20 mouse cellular contexts compared by ENCODE assay signal in the genomic region with DNA sequence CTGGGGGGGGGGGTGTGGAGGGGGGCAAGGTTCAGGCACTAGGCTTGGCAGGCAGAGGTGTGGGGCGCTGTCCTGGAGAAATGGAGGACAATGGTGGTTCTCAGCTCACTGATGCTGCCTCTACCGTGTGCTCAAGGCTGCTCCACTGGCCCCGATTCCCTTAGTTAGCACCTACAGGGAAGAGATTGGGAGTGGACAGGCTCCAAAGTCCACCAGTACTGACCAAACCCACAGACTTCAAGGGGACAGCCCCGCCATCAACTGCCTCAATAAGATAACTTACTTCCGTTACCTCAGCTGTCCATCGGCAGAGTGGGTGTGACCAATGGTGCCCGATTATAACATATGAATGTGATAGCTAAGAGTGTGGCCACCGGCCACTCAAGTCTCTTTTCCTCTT.
DNase-seq lines count a peak whose midpoint lies in the region; ATAC-seq lines count a peak whose summit lies in the region.
"Had no signal": no experiment of that assay in that cellular context is flagged by ENCODE, and none has a peak within 500 bp of the region (broad histone marks: within the 10 kb centered on the region; RNA-seq: fewer than 3 reads in every experiment).

No protein-coding gene starts in this region.

- no peak for DNase-seq in neural tube, embryonic 10.5 days (ENCODE audit: extremely low spot score, low spot score)
- no peak for DNase-seq in ovary, postnatal 14 days (ENCODE audit: low spot score)
- no peak for DNase-seq in lung, postnatal 4 days
- DNase-seq: adrenal gland, adult 8-10 months; adrenal gland, postnatal 36 days; B cell, adult 2 months; cerebellum, adult 8-10 months; cerebellum, postnatal 25 days; gastrocnemius, postnatal 36 days; heart, adult 18-20 months; heart, postnatal 10 days had no signal

- no peak overlapping the region for H3K4me2 ChIP-seq in hindbrain, embryonic 13.5 days
- H3K4me2 ChIP-seq in hindbrain, embryonic 12.5 days (replicated peaks) = no peak overlapping the region
- H3K4me2 ChIP-seq in neural tube, embryonic 15.5 days = no peak overlapping the region
- H3K4me2 ChIP-seq in stomach, embryonic 15.5 days = no peak overlapping the region
- H3K4me2 ChIP-seq: embryonic facial prominence, embryonic 12.5 days; forebrain, embryonic 15.5 days had no signal

- H3K9ac ChIP-seq in hindbrain, embryonic 13.5 days = no peak overlapping the region
- no peak overlapping the region for H3K9ac ChIP-seq in hindbrain, embryonic 12.5 days
- H3K9ac ChIP-seq in neural tube, embryonic 15.5 days (replicated peaks) = no peak overlapping the region
- H3K9ac ChIP-seq in stomach, embryonic 15.5 days = no peak overlapping the region
- H3K9ac ChIP-seq: embryonic facial prominence, embryonic 12.5 days; forebrain, embryonic 15.5 days had no signal

- H3K4me3 ChIP-seq in hindbrain, embryonic 13.5 days = no peak overlapping the region
- H3K4me3 ChIP-seq in hindbrain, embryonic 12.5 days = no peak overlapping the region
- H3K4me3 ChIP-seq in neural tube, embryonic 15.5 days (replicated peaks) = no peak overlapping the region
- no peak overlapping the region for H3K4me3 ChIP-seq in stomach, embryonic 15.5 days (replicated peaks)
- H3K4me3 ChIP-seq: embryonic facial prominence, embryonic 12.5 days; forebrain, embryonic 15.5 days; heart, embryonic 10.5 days had no signal

- H3K4me1 ChIP-seq in hindbrain, embryonic 13.5 days (replicated peaks) = peaks cover 23% of the 10 kb centered on the region
- peaks cover 14% of the 10 kb centered on the region; the same call in 1 of the 2 replicates for H3K4me1 ChIP-seq in hindbrain, embryonic 12.5 days
- peaks cover 27% of the 10 kb centered on the region for H3K4me1 ChIP-seq in neural tube, embryonic 15.5 days
- no peaks in the 10 kb centered on the region for H3K4me1 ChIP-seq in stomach, embryonic 15.5 days

- H3K9me3 ChIP-seq in hindbrain, embryonic 13.5 days = no peaks in the 10 kb centered on the region
- H3K9me3 ChIP-seq in hindbrain, embryonic 12.5 days (replicated peaks) = no peaks in the 10 kb centered on the region
- no peaks in the 10 kb centered on the region for H3K9me3 ChIP-seq in neural tube, embryonic 15.5 days (replicated peaks)
- H3K9me3 ChIP-seq in stomach, embryonic 15.5 days = no peaks in the 10 kb centered on the region
- H3K9me3 ChIP-seq: embryonic facial prominence, embryonic 12.5 days; forebrain, embryonic 15.5 days; G1E; heart, embryonic 10.5 days had no signal

- H3K27ac ChIP-seq in hindbrain, embryonic 13.5 days = peak overlapping the region; percentile 35; the same call in 1 of the 2 replicates
- H3K27ac ChIP-seq in hindbrain, embryonic 12.5 days = no peak overlapping the region
- peak overlapping the region; percentile 24; the same call in 1 of the 2 replicates for H3K27ac ChIP-seq in neural tube, embryonic 15.5 days (replicated peaks)
- H3K27ac ChIP-seq in stomach, embryonic 15.5 days = no peak overlapping the region
- H3K27ac ChIP-seq: embryonic facial prominence, embryonic 12.5 days; heart, embryonic 10.5 days had no signal

- ATAC-seq in hindbrain, embryonic 13.5 days (ENCODE audit: low FRiP score) = no peak
- no peak for ATAC-seq in hindbrain, embryonic 12.5 days (ENCODE audit: low FRiP score)
- no peak for ATAC-seq in neural tube, embryonic 15.5 days (ENCODE audit: low FRiP score)
- ATAC-seq in stomach, embryonic 15.5 days (ENCODE audit: insufficient read depth, low FRiP score, low read depth) = peak; percentile 23; the same call in 1 of the 2 replicates
- ATAC-seq: CD4-positive, CD25-positive, alpha-beta regulatory T cell, adult 4 months; forebrain, embryonic 15.5 days had no signal

- WGBS in hindbrain, embryonic 13.5 days = 94% methylated on average over 8 of the region's 8 CpGs
- WGBS in hindbrain, embryonic 12.5 days = 88% methylated on average over 8 of the region's 8 CpGs
- 88% methylated on average over 8 of the region's 8 CpGs for WGBS in neural tube, embryonic 15.5 days
- WGBS in stomach, embryonic 15.5 days = 84% methylated on average over 8 of the region's 8 CpGs

- no peaks in the 10 kb centered on the region for H3K27me3 ChIP-seq in hindbrain, embryonic 13.5 days
- no peaks in the 10 kb centered on the region for H3K27me3 ChIP-seq in hindbrain, embryonic 12.5 days
- no peaks in the 10 kb centered on the region for H3K27me3 ChIP-seq in neural tube, embryonic 15.5 days (replicated peaks)
- H3K27me3 ChIP-seq in stomach, embryonic 15.5 days (replicated peaks) = no peaks in the 10 kb centered on the region
- H3K27me3 ChIP-seq: embryonic facial prominence, embryonic 12.5 days; forebrain, embryonic 15.5 days had no signal

- peaks cover 60% of the 10 kb centered on the region for H3K36me3 ChIP-seq in hindbrain, embryonic 13.5 days
- H3K36me3 ChIP-seq in hindbrain, embryonic 12.5 days = peaks cover 45% of the 10 kb centered on the region
- H3K36me3 ChIP-seq in neural tube, embryonic 15.5 days = peaks cover 20% of the 10 kb centered on the region
- peaks cover 9% of the 10 kb centered on the region; the same call in 1 of the 2 replicates for H3K36me3 ChIP-seq in stomach, embryonic 15.5 days
- H3K36me3 ChIP-seq: G1E had no signal

Comparison
In these comparisons a context has a peak if more than half of its experiments do, and no peak if none do; other contexts are left out.
1. H3K27ac ChIP-seq: peak in hindbrain, embryonic 13.5 days (single experiment) and neural tube, embryonic 15.5 days (single experiment); none in hindbrain, embryonic 12.5 days (single experiment) and stomach, embryonic 15.5 days (single experiment).